Mouse (Mus musculus) midbrain, postnatal 0 days (tissue): ENCODE measurements around the gene Cfap161. TPM values are rescaled to one million over a fixed set of nuclear protein-coding genes. Genes with fewer than 3 reads are reported as not detected.

Experiments used
- ATAC-seq: fragments of 200-750 bp; cut with Nextera tagmentation; 2 replicates; pipeline ENCODE4 v1.8.0; 2017; ENCODE audit warnings: moderate number of reproducible peaks, mild to moderate bottlenecking, moderate TSS enrichment, moderate library complexity; ENCODE audit not compliant: low FRiP score
- DNase-seq: peaks from one replicate; pipeline ENCODE4 v3.0.0-alpha.2; 2015; ENCODE audit warnings: low spot score
- H3K27ac ChIP-seq: fragments of 300-500 bp; sonication (generic); 2 replicates; pipeline ENCODE4 v1.5.1; 2014; ENCODE audit warnings: low read depth, mild to moderate bottlenecking, low read length, mixed read lengths
- H3K27me3 ChIP-seq: fragments of 300-500 bp; sonication (generic); 2 replicates; pipeline ENCODE4 v1.6.1; 2014; ENCODE audit warnings: low read length, control low read depth, mixed read lengths; ENCODE audit not compliant: insufficient read depth
- H3K36me3 ChIP-seq: fragments of 300-500 bp; sonication (generic); 2 replicates; pipeline ENCODE4 v1.6.1; 2014; ENCODE audit warnings: low read length, control low read depth, mixed read lengths; ENCODE audit not compliant: insufficient read depth
- H3K4me1 ChIP-seq: fragments of 300-500 bp; sonication (generic); 2 replicates; pipeline ENCODE4 v1.6.1; 2014; ENCODE audit warnings: mild to moderate bottlenecking, control low read depth, antibody characterized with exemption, low read length, mixed read lengths; ENCODE audit not compliant: insufficient read depth
- H3K4me2 ChIP-seq: fragments of 300-500 bp; sonication (generic); 2 replicates; pipeline ENCODE4 v1.6.1; 2014; ENCODE audit warnings: low read depth, mild to moderate bottlenecking, low read length, mixed read lengths; ENCODE audit not compliant: poor library complexity, severe bottlenecking
- H3K4me3 ChIP-seq: fragments of 300-500 bp; sonication (generic); 2 replicates; pipeline ENCODE4 v1.5.1; 2014; ENCODE audit warnings: low read depth, mild to moderate bottlenecking, low read length, moderate library complexity
- H3K9ac ChIP-seq: fragments of 300-500 bp; sonication (generic); replicated peaks from 2 replicates; pipeline ENCODE4 v1.6.1; 2014; ENCODE audit warnings: mild to moderate bottlenecking, low read length, moderate library complexity, mixed read lengths; ENCODE audit not compliant: poor library complexity, severe bottlenecking
- H3K9me3 ChIP-seq: fragments of 300-500 bp; sonication (generic); 2 replicates; pipeline ENCODE4 v1.6.1; 2016; ENCODE audit warnings: low read length, control low read depth
- CTCF ChIP-seq: IDR thresholded peaks from 2 replicates; pipeline ENCODE4 v1.5.1; 2016; ENCODE audit warnings: antibody characterized with exemption, mild to moderate bottlenecking
- WGBS: fragments of 180-500 bp; shearing (Covaris S2); extraction: QIAGEN DNeasy Blood & Tissue Kit; methylation state at CpG from one replicate; pipeline ENCODE4 v1.1.7; 2014; 5-methylcytosine and 5-hydroxymethylcytosine counted together
- polyA plus RNA-seq: library from polyadenylated mRNA; unstranded; fragments of >200 nt; fragmentation: Nextera tagmentation; extraction: Ambion mirVana; gene quantifications from 2 replicates; pipeline ENCODE4 v1.2.1, GENCODE M21; 2015
- total RNA-seq: library from RNA; depleted of rRNA; stranded (reverse); fragments of >200 nt; gene quantifications from 2 replicates; pipeline ENCODE4 v1.2.3, GENCODE M21; 2014; rRNA removed

Cfap161 gene
- total and polyA plus RNA-seq, 2 experiments from 2014 or later: 2.1 to 2.3 TPM

DNA sequence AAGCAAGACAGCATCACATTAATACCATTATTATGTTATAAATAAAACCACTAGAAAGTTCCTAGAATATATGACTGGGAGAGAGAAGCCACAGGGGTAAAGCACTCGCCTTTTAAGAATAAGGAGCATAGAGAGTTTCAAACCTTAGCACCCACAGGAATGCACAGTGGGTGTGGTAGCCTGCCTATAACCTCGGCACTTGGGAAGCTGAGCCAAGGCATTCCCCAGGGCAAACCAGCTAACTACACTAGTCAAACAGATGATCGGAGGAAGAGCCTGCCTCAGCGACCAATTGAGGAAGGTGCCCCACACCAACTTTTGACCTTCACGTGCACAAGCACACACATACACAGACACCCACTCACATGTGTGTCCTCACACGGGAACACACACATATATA is 63.4 kb downstream of the Cfap161 start:
- ATAC-seq (no peak), DNase-seq (no peak)
- H3K27ac ChIP-seq: no peak overlapping the region
- 85% methylated on average over 6 of the region's 6 CpGs for WGBS
- H3K4me2 ChIP-seq: no peak overlapping the region
- H3K9me3 ChIP-seq: no peaks in the 10 kb centered on the region
- no peak for TF ChIP-seq CTCF
- H3K4me1 ChIP-seq: no peaks in the 10 kb centered on the region
- no peak overlapping the region for H3K4me3 ChIP-seq
- H3K9ac ChIP-seq: no peak overlapping the region
- no peaks in the 10 kb centered on the region for H3K27me3 ChIP-seq
- no peaks in the 10 kb centered on the region for H3K36me3 ChIP-seq

- H3K4me3 ChIP-seq: no peak overlapping the region
- no peaks in the 10 kb centered on the region for H3K36me3 ChIP-seq
- H3K4me1 ChIP-seq: no peaks in the 10 kb centered on the region
- no peaks in the 10 kb centered on the region for H3K27me3 ChIP-seq
- TF ChIP-seq CTCF: no peak
- no peak overlapping the region for H3K9ac ChIP-seq
- 75% methylated on average over 5 of the region's 5 CpGs for WGBS
- no peak overlapping the region for H3K27ac ChIP-seq
- H3K4me2 ChIP-seq: no peak overlapping the region
- no peak for DNase-seq
- no peaks in the 10 kb centered on the region for H3K9me3 ChIP-seq
- no peak for ATAC-seq
Observed at GRCm38 (mm10) chr7:83726936-83727632, 67.6 kb downstream of the Cfap161 start.

DNA sequence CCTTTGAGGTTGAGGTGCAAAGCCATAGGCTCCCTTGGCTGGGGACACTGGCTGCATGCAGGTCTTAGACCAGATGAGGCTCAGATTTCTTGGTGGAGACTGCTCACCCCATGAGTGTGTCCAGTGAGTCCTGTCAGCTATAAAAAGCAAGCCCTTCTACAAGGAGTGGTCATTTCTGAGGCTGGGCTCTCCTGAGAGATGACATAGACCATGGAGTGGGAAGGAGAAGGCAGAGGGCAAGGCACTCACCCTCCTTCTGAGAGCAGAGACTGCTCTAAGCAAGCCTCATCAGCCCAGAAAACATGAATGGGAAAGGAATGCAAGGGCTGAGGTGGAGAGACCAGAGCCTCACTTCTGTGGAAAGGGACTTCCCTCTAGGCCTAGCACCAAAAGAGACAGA is 68.9 kb downstream of the Cfap161 start:
- H3K9me3 ChIP-seq: no peaks in the 10 kb centered on the region
- no peaks in the 10 kb centered on the region for H3K4me1 ChIP-seq
- TF ChIP-seq CTCF: no peak
- H3K4me2 ChIP-seq: no peak overlapping the region
- H3K36me3 ChIP-seq: no peaks in the 10 kb centered on the region
- H3K27ac ChIP-seq: no peak overlapping the region
- no peak for DNase-seq
- no peaks in the 10 kb centered on the region for H3K27me3 ChIP-seq
- no peak overlapping the region for H3K9ac ChIP-seq
- H3K4me3 ChIP-seq: no peak overlapping the region
- ATAC-seq: no peak

- Histone ChIP-seq H3K4me3 (no peak overlapping the region), H3K4me2 (no peak overlapping the region), H3K4me1 (no peaks in the 10 kb centered on the region), H3K9me3 (no peaks in the 10 kb centered on the region), H3K27me3 (no peaks in the 10 kb centered on the region), H3K9ac (no peak overlapping the region), H3K36me3 (no peaks in the 10 kb centered on the region), H3K27ac (no peak overlapping the region)
- ATAC-seq (no peak), DNase-seq (no peak)
- 40% methylated on average over 2 of the region's 2 CpGs for WGBS
- no peak for TF ChIP-seq CTCF
Observed at GRCm38 (mm10) chr7:83724541-83724940, 70.1 kb downstream of the Cfap161 start.

Other genes starting within 250 kb of the Cfap161 start
- gene Tmc3, start 210.0 kb downstream of the Cfap161 start, total RNA-seq: 0.11 and 0.47 TPM in 2 replicates
- gene Tmc3, start 210.0 kb downstream of the Cfap161 start, polyA plus RNA-seq: 0.18 and 0.23 TPM in 2 replicates
- gene Stard5, start 162.9 kb downstream of the Cfap161 start, total RNA-seq: 6.8 TPM in 2 replicates
- 4.3 and 5.5 TPM in 2 replicates for gene Stard5, start 162.9 kb downstream of the Cfap161 start, polyA plus RNA-seq
- gene Il16, start 49.2 kb downstream of the Cfap161 start, total RNA-seq: 0.99 and 1.7 TPM in 2 replicates
- 0.85 and 1.0 TPM in 2 replicates for gene Il16, start 49.2 kb downstream of the Cfap161 start, polyA plus RNA-seq
- gene Tlnrd1, start 89.4 kb upstream of the Cfap161 start, total RNA-seq: 49.8 and 54.9 TPM in 2 replicates
- gene Tlnrd1, start 89.4 kb upstream of the Cfap161 start, polyA plus RNA-seq: 9.5 and 10.7 TPM in 2 replicates
- gene Mesd, start 89.6 kb upstream of the Cfap161 start, total RNA-seq: 26.0 and 50.2 TPM in 2 replicates
- 69.1 and 75.0 TPM in 2 replicates for gene Mesd, start 89.6 kb upstream of the Cfap161 start, polyA plus RNA-seq